Mouse (Mus musculus): Measurements from ENCODE around the gene Vwa5b2.

- TF ChIP-seq CTCF (IDR thresholded peaks at IDR 0.05; ENCODE audit: extremely low read depth, insufficient read depth, low read length) (no peak), POLR2A (IDR thresholded peaks at IDR 0.05; ENCODE audit: extremely low read depth, insufficient read depth, low read length) (peak; percentile 92)
Observed at GRCm38 (mm10) chr16:20548096-20548948, 40.9 kb upstream of the Vwa5b2 start, which contains the start of gene Abcf3.
